ENCODE assay signal across 8 mouse cellular contexts in the genomic region with DNA sequence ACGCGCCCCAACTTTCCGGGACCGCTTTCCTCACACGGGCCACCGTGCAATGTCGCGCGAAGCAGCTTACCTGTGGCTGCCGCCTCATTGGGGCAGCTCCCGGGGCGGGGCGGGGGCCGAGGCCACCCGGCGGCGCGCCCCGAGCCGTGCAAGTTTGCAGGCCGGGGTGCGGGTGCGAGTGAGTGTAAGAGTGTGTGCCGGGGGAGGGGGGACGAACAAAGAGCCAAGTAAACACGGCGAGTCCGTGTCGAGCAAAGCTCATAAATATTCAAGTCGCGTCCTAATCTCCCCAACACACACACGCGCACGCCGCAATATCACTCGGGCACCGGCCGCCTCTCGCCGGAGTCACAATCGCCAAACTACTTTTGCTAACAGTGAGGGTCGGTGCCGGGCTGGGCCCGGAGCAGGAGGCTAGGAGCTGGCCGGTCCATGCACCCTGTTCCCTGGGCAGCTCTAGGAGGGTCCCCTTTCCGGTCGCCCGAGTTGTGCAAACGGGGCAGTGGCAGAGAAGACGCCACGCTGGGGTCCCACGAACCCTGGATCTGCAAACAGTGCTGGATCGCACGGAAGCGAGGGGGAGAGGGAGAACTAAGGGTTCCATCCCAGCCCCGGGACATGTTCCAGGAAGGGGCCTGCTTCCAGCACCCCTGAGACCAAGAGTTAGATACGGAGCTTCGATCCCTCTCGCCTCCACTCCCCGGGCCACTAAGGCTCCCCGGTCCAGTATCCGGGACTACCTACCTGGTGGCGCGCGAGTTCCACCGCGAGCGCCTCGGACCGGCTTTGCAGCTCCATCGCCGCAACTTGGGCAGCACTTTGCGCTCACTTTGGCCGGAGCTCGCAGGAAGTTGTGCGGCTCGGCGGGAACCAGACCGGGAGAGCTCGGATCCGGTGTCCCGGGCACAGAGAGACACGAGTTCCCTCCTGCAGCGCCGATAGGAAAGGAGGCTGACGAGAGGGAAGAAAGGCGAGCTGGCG. TPM values are rescaled to one million over a fixed set of nuclear protein-coding genes. Genes with fewer than 3 reads are reported as not detected.
DNase-seq lines count a peak whose midpoint lies in the region; ATAC-seq and TF ChIP-seq lines count a peak whose summit lies in the region.

No protein-coding gene starts in this region.

- peaks cover 3% of the 10 kb centered on the region for H3K9me3 ChIP-seq in CH12.LX (replicated peaks; ENCODE audit: low read length)
- no peaks in the 10 kb centered on the region for H3K9me3 ChIP-seq in heart, embryonic 14.5 days (ENCODE audit: control insufficient read depth, low read length)
- no peaks in the 10 kb centered on the region for H3K9me3 ChIP-seq in lung, embryonic 14.5 days (ENCODE audit: low read depth, low read length)

- under 1% methylated on average over 85 of the region's 88 CpGs for WGBS in heart, embryonic 14.5 days
- under 1% methylated on average over 88 of the region's 88 CpGs for WGBS in lung, embryonic 14.5 days

- peak; percentile 21 for DNase-seq in CH12.LX (ENCODE audit: extremely low read depth)
- DNase-seq in adrenal gland, postnatal 10 days: peak; percentile 62
- DNase-seq in embryo, embryonic 9.5 days (ENCODE audit: extremely low spot score): peak; percentile 66
- DNase-seq in kidney, postnatal 10 days: peak; percentile 67
- peak; percentile 59 for DNase-seq in lung, embryonic 14.5 days
- DNase-seq in ovary, adult 18-20 months (ENCODE audit: low spot score): peak; percentile 4
- peak; percentile 26 for DNase-seq in thymus, postnatal 14 days

- no peak for ATAC-seq in heart, embryonic 14.5 days (ENCODE audit: insufficient number of reproducible peaks, insufficient read depth, low FRiP score, low read depth)
- ATAC-seq in lung, embryonic 14.5 days (ENCODE audit: insufficient read depth): peak; percentile 17

- H3K9ac ChIP-seq in CH12.LX (ENCODE audit: insufficient read depth, low read depth): peak overlapping the region; percentile 67
- peak overlapping the region; percentile 77 for H3K9ac ChIP-seq in heart, embryonic 14.5 days (ENCODE audit: low read length)
- H3K9ac ChIP-seq in lung, embryonic 14.5 days: peak overlapping the region; percentile 60

- in situ Hi-C loops in CH12.LX (cut with MboI; ENCODE audit: low pct_ligation_motif_present, low pct_unique_long_range_greater_than_20kb, low sequenced_read_pairs): no loop called here

- no peak for TF ChIP-seq POLR2A in CH12.LX (IDR thresholded peaks at IDR 0.05; ENCODE audit: low read depth, low read length)

- peak overlapping the region; percentile 61 to 80 (median 70) for H3K4me3 ChIP-seq in CH12.LX (replicated peaks in 1 of 3; ENCODE audit: low read depth in 2 of 3, low read length in 2 of 3, poor library complexity in 1 of 3)
- peak overlapping the region; percentile 69 to 90 for H3K4me3 ChIP-seq in heart, embryonic 14.5 days (ENCODE audit: control insufficient read depth in 1 of 2, insufficient read depth in 1 of 2, low read depth in 1 of 2, low read length in 2 of 2)
- peak overlapping the region; percentile 67 for H3K4me3 ChIP-seq in lung, embryonic 14.5 days (ENCODE audit: low read depth, low read length)

- dilution Hi-C loops in CH12.LX (cut with MboI; ENCODE audit: extremely low pct_ligation_motif_present, extremely low pct_unique_long_range_greater_than_20kb, low sequenced_read_pairs): no loop called here

- TF ChIP-seq RAD21 in CH12.LX (IDR thresholded peaks at IDR 0.05; ENCODE audit: low read depth, low read length): no peak

- peaks cover 16% of the 10 kb centered on the region for H3K27me3 ChIP-seq in CH12.LX (replicated peaks)
- H3K27me3 ChIP-seq in heart, embryonic 14.5 days (ENCODE audit: control insufficient read depth, insufficient read depth, low read length): peaks cover 31% of the 10 kb centered on the region
- peaks cover 18% of the 10 kb centered on the region for H3K27me3 ChIP-seq in lung, embryonic 14.5 days (ENCODE audit: insufficient read depth, low read length)

- no peaks in the 10 kb centered on the region for H3K79me2 ChIP-seq in CH12.LX (replicated peaks; ENCODE audit: control insufficient read depth, extremely low read depth, insufficient read depth, poor library complexity, severe bottlenecking)

- TF ChIP-seq EP300 in CH12.LX (IDR thresholded peaks at IDR 0.05; ENCODE audit: low read length): no peak

- H3K4me2 ChIP-seq in CH12.LX (ENCODE audit: insufficient read depth, low read depth, poor library complexity, severe bottlenecking): peak overlapping the region; percentile 93
- H3K4me2 ChIP-seq in heart, embryonic 14.5 days (ENCODE audit: low read length): peak overlapping the region; percentile 100
- peak overlapping the region; percentile 91 for H3K4me2 ChIP-seq in lung, embryonic 14.5 days

- TF ChIP-seq CTCF in CH12.LX (conservative IDR thresholded peaks at IDR 0.05 in 1 of 2, IDR thresholded peaks at IDR 0.05 in 1 of 2; ENCODE audit: low read depth in 2 of 2, low read length in 2 of 2): no peak
- TF ChIP-seq CTCF in lung, embryonic 14.5 days (IDR thresholded peaks at IDR 0.05; ENCODE audit: low read depth): no peak

- no peak overlapping the region; the same call in 1 of the 2 replicates for H3K27ac ChIP-seq in CH12.LX (ENCODE audit: insufficient read depth, low read depth)
- 0 out of 4 replicates have a peak overlapping the region, but pooled peaks of 1 of the 2 experiments have one; percentile 51 for H3K27ac ChIP-seq in heart, embryonic 14.5 days (replicated peaks in 1 of 2; ENCODE audit: control insufficient read depth in 1 of 2, insufficient read depth in 1 of 2, low read depth in 2 of 2, low read length in 2 of 2)
- peak overlapping the region; percentile 24; the same call in 1 of the 2 replicates for H3K27ac ChIP-seq in lung, embryonic 14.5 days (ENCODE audit: low read depth)

- peaks cover 0 to 17% of the 10 kb centered on the region in 2 experiments for H3K36me3 ChIP-seq in CH12.LX (replicated peaks in 1 of 2; ENCODE audit: control insufficient read depth in 1 of 2, insufficient read depth in 1 of 2, low read length in 1 of 2)
- no peaks in the 10 kb centered on the region for H3K36me3 ChIP-seq in heart, embryonic 14.5 days (ENCODE audit: control insufficient read depth, insufficient read depth, low read length)
- no peaks in the 10 kb centered on the region for H3K36me3 ChIP-seq in lung, embryonic 14.5 days (ENCODE audit: insufficient read depth)

- peaks cover 4 to 21% of the 10 kb centered on the region in 2 experiments; a peak in 3 of 4 replicates for H3K4me1 ChIP-seq in CH12.LX (ENCODE audit: control insufficient read depth in 1 of 2, insufficient read depth in 2 of 2)
- H3K4me1 ChIP-seq in heart, embryonic 14.5 days (ENCODE audit: control insufficient read depth in 2 of 2, insufficient read depth in 2 of 2, low read length in 2 of 2): peaks cover 14 to 26% of the 10 kb centered on the region in 2 experiments
- H3K4me1 ChIP-seq in lung, embryonic 14.5 days (ENCODE audit: insufficient read depth): peaks cover 10% of the 10 kb centered on the region; the same call in 1 of the 2 replicates

TF ChIP-seq in CH12.LX, 34 proteins besides CTCF, POLR2A, EP300 and RAD21:
- TF ChIP-seq POLR2AphosphoS2 (IDR thresholded peaks at IDR 0.05; ENCODE audit: low read depth, low read length): no peak
- no peak for TF ChIP-seq KAT2A (IDR thresholded peaks at IDR 0.05; ENCODE audit: insufficient replicate concordance, low read length)
- 0 out of 2 replicates have a peak, but pooled peaks have one; percentile 11 for TF ChIP-seq NRF1 (IDR thresholded peaks at IDR 0.05; ENCODE audit: low read depth, low read length)
- peak; percentile 90 for TF ChIP-seq UBTF (IDR thresholded peaks at IDR 0.05; ENCODE audit: low read depth, low read length)
- no peak for TF ChIP-seq JUN (IDR thresholded peaks at IDR 0.05; ENCODE audit: insufficient read depth, low read depth, low read length)
- TF ChIP-seq CHD1 (IDR thresholded peaks at IDR 0.05; ENCODE audit: low read depth, low read length): no peak
- no peak for TF ChIP-seq TCF12 (IDR thresholded peaks at IDR 0.05; ENCODE audit: low read depth, low read length)
- no peak for TF ChIP-seq NELFE (IDR thresholded peaks at IDR 0.05; ENCODE audit: low read depth, low read length)
- no peak for TF ChIP-seq MEF2A (IDR thresholded peaks at IDR 0.05; ENCODE audit: borderline replicate concordance, low read depth, low read length)
- TF ChIP-seq ZMIZ1 (IDR thresholded peaks at IDR 0.05; ENCODE audit: low read depth, low read length): no peak
- TF ChIP-seq MAX (IDR thresholded peaks at IDR 0.05; ENCODE audit: low read length): no peak
- TF ChIP-seq ETS1 (conservative IDR thresholded peaks at IDR 0.05; ENCODE audit: low read depth, low read length): no peak

RNA-seq across cellular contexts. Expression of a gene that starts 0.6 kb away (rescaled TPM):
- 2.2 TPM in 2 replicates for total RNA-seq in CH12.LX (2012; rRNA removed)
- 1.3 and 3.0 TPM in 2 replicates for total RNA-seq in CH12.LX (2014; rRNA removed)
- 5.3 TPM in 2 replicates for polyA plus RNA-seq in CH12.LX (2012; ENCODE audit: insufficient read length, low read depth)
- total RNA-seq in adrenal gland, postnatal 10 days (2021): 1 to 10 TPM; 1.3 to 2.5 TPM
- 0.24 and 0.46 TPM in 2 replicates for polyA plus RNA-seq in heart, embryonic 14.5 days (2014; fragmentation: Nextera tagmentation; extraction: Ambion mirVana)
- 0.88 and 1.8 TPM in 2 replicates for polyA plus RNA-seq in lung, embryonic 14.5 days (2014; fragmentation: Nextera tagmentation; extraction: Ambion mirVana)

Comparison
In these comparisons a context has a peak if more than half of its experiments do, and no peak if none do; other contexts are left out.
1. DNase-seq: peak in every context shown above with its lines; median percentile 67 in kidney, postnatal 10 days; 66 in embryo, embryonic 9.5 days; 62 in adrenal gland, postnatal 10 days; 59 in lung, embryonic 14.5 days; 26 in thymus, postnatal 14 days; 21 in CH12.LX; 4 in ovary, adult 18-20 months.